Comparison of ENCODE assay signal across 28 mouse cellular contexts in genomic region chrX:37013870-37014269, GRCm38 (mm10). TPM values are rescaled to one million over a fixed set of nuclear protein-coding genes. Genes with fewer than 3 reads are reported as not detected.
DNase-seq lines count a peak whose midpoint lies in the region; ATAC-seq and TF ChIP-seq lines count a peak whose summit lies in the region.
"Had no signal": no experiment of that assay in that cellular context is flagged by ENCODE, and none has a peak within 500 bp of the region (broad histone marks: within the 10 kb centered on the region; RNA-seq: fewer than 3 reads in every experiment).

No protein-coding gene starts in this region.

- TF ChIP-seq RAD21 in MEL (IDR thresholded peaks at IDR 0.05; ENCODE audit: low read depth, low read length): no peak

- TF ChIP-seq EP300 in MEL (IDR thresholded peaks at IDR 0.05; ENCODE audit: low read depth in 1 of 2, low read length in 2 of 2): no peak

- ATAC-seq in lung, embryonic 16.5 days (ENCODE audit: low read depth): peak; percentile 74
- ATAC-seq: activated CD4-positive, CD25-positive, alpha-beta regulatory T cell, adult 4 months; forebrain, embryonic 14.5 days; forebrain, embryonic 16.5 days; Patski had no signal

- no peaks in the 10 kb centered on the region for H3K27me3 ChIP-seq in lung, embryonic 16.5 days (ENCODE audit: control insufficient read depth, insufficient read depth, low read depth, low read length)
- H3K27me3 ChIP-seq in MEL (ENCODE audit: control insufficient read depth in 1 of 2, insufficient read depth in 2 of 2, low read length in 2 of 2): no peaks in the 10 kb centered on the region; a peak in 1 of 4 replicates
- H3K27me3 ChIP-seq: embryonic facial prominence, embryonic 13.5 days; embryonic facial prominence, embryonic 15.5 days; forebrain, embryonic 12.5 days had no signal

- no peaks in the 10 kb centered on the region for H3K36me3 ChIP-seq in lung, embryonic 16.5 days (ENCODE audit: control insufficient read depth, insufficient read depth, low read length)
- no peaks in the 10 kb centered on the region for H3K36me3 ChIP-seq in MEL (ENCODE audit: control insufficient read depth in 1 of 2, insufficient read depth in 2 of 2, low read length in 2 of 2)
- H3K36me3 ChIP-seq: embryonic facial prominence, embryonic 13.5 days; embryonic facial prominence, embryonic 15.5 days; forebrain, embryonic 10.5 days; forebrain, embryonic 12.5 days had no signal

- TF ChIP-seq POLR2A in MEL (IDR thresholded peaks at IDR 0.05; ENCODE audit: control insufficient read depth in 1 of 2, insufficient read depth in 1 of 2, low read depth in 1 of 2, low read length in 2 of 2, poor library complexity in 1 of 2): no peak

- no peaks in the 10 kb centered on the region for H3K79me2 ChIP-seq in MEL (ENCODE audit: control insufficient read depth, insufficient read depth, low read length, poor library complexity)

- no peaks in the 10 kb centered on the region for H3K4me1 ChIP-seq in lung, embryonic 16.5 days (replicated peaks; ENCODE audit: control insufficient read depth, insufficient read depth, low read length)
- no peaks in the 10 kb centered on the region for H3K4me1 ChIP-seq in MEL (ENCODE audit: control insufficient read depth in 1 of 2, insufficient read depth in 2 of 2, low read length in 2 of 2)
- H3K4me1 ChIP-seq: embryonic facial prominence, embryonic 13.5 days; embryonic facial prominence, embryonic 15.5 days; forebrain, embryonic 10.5 days; forebrain, embryonic 12.5 days had no signal

- DNase-seq in lung, postnatal 4 days: no peak
- DNase-seq in lung, postnatal 10 days: peak; percentile 5
- DNase-seq in lung, postnatal 25 days (ENCODE audit: low spot score): no peak
- DNase-seq in MEL (ENCODE audit: low read depth, low spot score): peak; percentile 26
- no peak for DNase-seq in cerebellum, postnatal 14 days
- DNase-seq: adrenal gland, adult 8-10 months; adrenal gland, postnatal 14 days; adrenal gland, postnatal 36 days; cerebellum, adult 11-12 months; cerebellum, adult 2 months; cerebellum, adult 9-10 months; cerebellum, postnatal 10 days; cerebellum, postnatal 36 days; embryo, embryonic 11 days had no signal

- 51% methylated on average over 5 of the region's 5 CpGs for WGBS in lung, embryonic 16.5 days

- no peaks in the 10 kb centered on the region for H3K9me3 ChIP-seq in lung, embryonic 16.5 days (ENCODE audit: control insufficient read depth, low read length)
- no peaks in the 10 kb centered on the region for H3K9me3 ChIP-seq in MEL (replicated peaks; ENCODE audit: insufficient read depth, low read length)
- H3K9me3 ChIP-seq: embryonic facial prominence, embryonic 13.5 days; embryonic facial prominence, embryonic 15.5 days; forebrain, embryonic 10.5 days; forebrain, embryonic 12.5 days had no signal

- no peak for TF ChIP-seq CTCF in MEL (IDR thresholded peaks at IDR 0.05 in 2 of 3, conservative IDR thresholded peaks at IDR 0.05 in 1 of 3; ENCODE audit: control insufficient read depth in 1 of 3, insufficient read depth in 1 of 3, low read depth in 2 of 3, low read length in 3 of 3, poor library complexity in 1 of 3, severe bottlenecking in 1 of 3)

- H3K9ac ChIP-seq in lung, embryonic 16.5 days (ENCODE audit: low read length): no peak overlapping the region
- H3K9ac ChIP-seq in MEL (ENCODE audit: control insufficient read depth, low read depth, low read length, poor library complexity, severe bottlenecking): no peak overlapping the region
- H3K9ac ChIP-seq: embryonic facial prominence, embryonic 13.5 days; embryonic facial prominence, embryonic 15.5 days; forebrain, embryonic 12.5 days had no signal

- H3K4me2 ChIP-seq in lung, embryonic 16.5 days (ENCODE audit: low read depth, low read length): no peak overlapping the region
- H3K4me2 ChIP-seq: embryonic facial prominence, embryonic 13.5 days; embryonic facial prominence, embryonic 15.5 days; forebrain, embryonic 12.5 days had no signal

- H3K27ac ChIP-seq in lung, embryonic 16.5 days (ENCODE audit: low read length): no peak overlapping the region
- no peak overlapping the region for H3K27ac ChIP-seq in MEL (ENCODE audit: control insufficient read depth, low read depth, low read length)
- H3K27ac ChIP-seq: embryonic facial prominence, embryonic 13.5 days; embryonic facial prominence, embryonic 15.5 days; forebrain, embryonic 10.5 days; forebrain, embryonic 12.5 days had no signal

- H3K4me3 ChIP-seq in lung, embryonic 16.5 days (ENCODE audit: low read length): no peak overlapping the region
- no peak overlapping the region for H3K4me3 ChIP-seq in MEL (ENCODE audit: control insufficient read depth in 1 of 2, insufficient read depth in 1 of 2, low read depth in 2 of 2, low read length in 2 of 2)
- H3K4me3 ChIP-seq: embryonic facial prominence, embryonic 13.5 days; embryonic facial prominence, embryonic 15.5 days; erythroblast, embryonic 14.5 days; forebrain, embryonic 10.5 days; forebrain, embryonic 12.5 days had no signal

TF ChIP-seq in MEL, 35 proteins besides CTCF, POLR2A, EP300 and RAD21:
- TF ChIP-seq MYB (IDR thresholded peaks at IDR 0.05; ENCODE audit: low read depth, low read length): no peak
- TF ChIP-seq ETS1 (IDR thresholded peaks at IDR 0.05; ENCODE audit: low read depth, low read length): 0 out of 2 replicates have a peak, but pooled peaks have one; percentile 26
- TF ChIP-seq MEF2A (IDR thresholded peaks at IDR 0.05; ENCODE audit: extremely low read depth, insufficient replicate concordance, low read depth, low read length, poor library complexity, severe bottlenecking): no peak

RNA-seq across cellular contexts. Expression of gene Sept6, which starts 22.3 kb away (rescaled TPM):
- 16.7 and 18.6 TPM in 2 replicates for polyA plus RNA-seq in lung, embryonic 16.5 days (2015; fragmentation: Nextera tagmentation; extraction: Ambion mirVana)
- total RNA-seq in MEL (2012; rRNA removed): 16.5 and 23.4 TPM in 2 replicates
- polyA plus RNA-seq in MEL (2012; ENCODE audit: insufficient read depth in 1 of 2, insufficient read length in 2 of 2, low read depth in 1 of 2, low replicate concordance in 2 of 2, missing spikeins in 1 of 2): 10 to 100 TPM in 1 of 2 experiments, not detected in 1; 37.8 TPM

RNA-seq across cellular contexts. Expression of gene Sowahd, which starts 34.8 kb away (rescaled TPM):
- not detected in 2 replicates for polyA plus RNA-seq in lung, embryonic 16.5 days (2015; fragmentation: Nextera tagmentation; extraction: Ambion mirVana)
- not detected in 2 replicates for total RNA-seq in MEL (2012; rRNA removed)
- not detected for polyA plus RNA-seq in MEL (2012; ENCODE audit: insufficient read depth in 1 of 2, insufficient read length in 2 of 2, low read depth in 1 of 2, low replicate concordance in 2 of 2, missing spikeins in 1 of 2)
- total RNA-seq: common myeloid progenitor, adult 5-6 weeks; ES-E14 had no signal
- polyA plus RNA-seq: activated CD4-positive, CD25-positive, alpha-beta regulatory T cell, adult 4 months; C2C12; cerebellum, adult 2 months; embryonic facial prominence, embryonic 11.5 days; embryonic facial prominence, embryonic 13.5 days; embryonic facial prominence, embryonic 15.5 days; erythroblast, embryonic 14.5 days; forebrain, embryonic 10.5 days; forebrain, embryonic 12.5 days; forebrain, embryonic 14.5 days; forebrain, embryonic 16.5 days; Patski had no signal

Comparison
In these comparisons a context has a peak if more than half of its experiments do, and no peak if none do; other contexts are left out.
1. DNase-seq: peak in lung, postnatal 10 days (single experiment) and MEL (single experiment); none in lung, postnatal 4 days (0 of 2), lung, postnatal 25 days (single experiment) and cerebellum, postnatal 14 days (0 of 2).